Mouse (Mus musculus) limb, embryonic 11.5 days (tissue): ENCODE data around the gene Tmem94. TPM values are rescaled to one million over a fixed set of nuclear protein-coding genes. Genes with fewer than 3 reads are reported as not detected.

ENCODE experiments used
- ATAC-seq: fragments of 200-750 bp; cut with Nextera tagmentation; 2 replicates; pipeline ENCODE4 v1.8.0; 2017; ENCODE audit warnings: low read depth; ENCODE audit not compliant: insufficient number of reproducible peaks, low FRiP score, low TSS enrichment
- DNase-seq: peaks from one replicate; pipeline ENCODE4 v3.0.0-alpha.2; 2015; ENCODE audit warnings: low spot score
- H3K27ac ChIP-seq: fragments of 300-500 bp; sonication (generic); replicated peaks from 2 replicates; pipeline ENCODE4 v1.5.1; 2014; ENCODE audit warnings: low read depth, mild to moderate bottlenecking, low read length
- H3K27me3 ChIP-seq: fragments of 300-500 bp; sonication (generic); 2 replicates; pipeline ENCODE4 v1.6.1; 2014; ENCODE audit warnings: mild to moderate bottlenecking, low read length, mixed read lengths; ENCODE audit not compliant: control insufficient read depth, insufficient read depth
- H3K36me3 ChIP-seq: fragments of 300-500 bp; sonication (generic); 2 replicates; pipeline ENCODE4 v1.6.1; 2014; ENCODE audit warnings: mild to moderate bottlenecking, low read length, moderate library complexity, mixed read lengths; ENCODE audit not compliant: control insufficient read depth, insufficient read depth
- H3K4me1 ChIP-seq: fragments of 300-500 bp; sonication (generic); 2 replicates; pipeline ENCODE4 v1.6.1; 2014; ENCODE audit warnings: low read length, mixed read lengths; ENCODE audit not compliant: control insufficient read depth, insufficient read depth
- H3K4me2 ChIP-seq: fragments of 300-500 bp; sonication (generic); 2 replicates; pipeline ENCODE4 v1.6.1; 2014; ENCODE audit warnings: low read depth, mild to moderate bottlenecking, moderate library complexity; ENCODE audit not compliant: severe bottlenecking
- H3K4me3 ChIP-seq: fragments of 300-500 bp; sonication (generic); 2 replicates; pipeline ENCODE4 v1.5.1; 2014; ENCODE audit warnings: low read depth, low read length
- H3K9ac ChIP-seq: fragments of 300-500 bp; sonication (generic); 2 replicates; pipeline ENCODE4 v1.6.1; 2014; ENCODE audit warnings: mild to moderate bottlenecking, low read length
- H3K9me3 ChIP-seq: fragments of 300-500 bp; sonication (generic); 2 replicates; pipeline ENCODE4 v1.6.1; 2016; ENCODE audit warnings: low read length; ENCODE audit not compliant: control insufficient read depth
- WGBS: fragments of 180-500 bp; shearing (Covaris S2); extraction: QIAGEN DNeasy Blood & Tissue Kit; methylation state at CpG from one replicate; pipeline ENCODE4 v1.1.7; 2014; 5-methylcytosine and 5-hydroxymethylcytosine counted together
- polyA plus RNA-seq: library from polyadenylated mRNA; unstranded; fragments of >200 nt; fragmentation: Nextera tagmentation; extraction: Ambion mirVana; gene quantifications from 2 replicates; pipeline ENCODE4 v1.2.1, GENCODE M21; 2014

Tmem94 gene
- polyA plus RNA-seq, 1 experiment from 2014 or later, result 17.4 TPM

DNA sequence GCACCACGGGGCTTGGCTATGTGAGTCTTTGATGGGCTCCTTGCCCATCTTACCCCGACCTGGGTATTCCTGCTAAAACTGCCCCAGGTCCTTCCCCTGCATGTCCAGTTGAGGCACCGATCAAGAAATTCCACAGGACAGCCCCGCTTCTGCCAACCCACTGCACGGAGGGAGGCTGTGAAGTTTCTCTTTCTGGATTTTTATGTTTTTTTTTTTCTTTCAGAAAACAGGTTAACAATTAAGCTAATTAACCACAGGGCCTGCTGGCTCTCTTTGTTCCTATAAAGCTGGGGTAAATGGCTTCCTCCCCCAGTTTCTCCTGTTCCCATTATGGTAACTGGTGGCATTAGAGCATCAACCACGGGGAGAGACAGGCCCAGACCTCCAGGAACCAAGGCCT, 68.8 kb downstream of the Tmem94 start:
- no peak overlapping the region for H3K4me2 ChIP-seq
- no peaks in the 10 kb centered on the region for H3K27me3 ChIP-seq
- H3K9me3 ChIP-seq, result no peaks in the 10 kb centered on the region
- no peaks in the 10 kb centered on the region for H3K36me3 ChIP-seq
- H3K27ac ChIP-seq, result no peak overlapping the region
- WGBS, result 45% methylated on average over 6 of the region's 6 CpGs
- no peak for ATAC-seq
- peaks cover 51% of the 10 kb centered on the region for H3K4me1 ChIP-seq
- no peak overlapping the region for H3K9ac ChIP-seq
- no peak overlapping the region for H3K4me3 ChIP-seq
- DNase-seq, result no peak

- H3K4me1 ChIP-seq, result peaks cover 50% of the 10 kb centered on the region
- WGBS, result 58% methylated on average over 11 of the region's 11 CpGs
- no peak overlapping the region for H3K9ac ChIP-seq
- no peaks in the 10 kb centered on the region for H3K9me3 ChIP-seq
- H3K36me3 ChIP-seq, result no peaks in the 10 kb centered on the region
- ATAC-seq, result no peak
- no peak overlapping the region for H3K4me2 ChIP-seq
- no peak overlapping the region for H3K27ac ChIP-seq
- no peak overlapping the region for H3K4me3 ChIP-seq
- no peak for DNase-seq
- no peaks in the 10 kb centered on the region for H3K27me3 ChIP-seq
Observed at GRCm38 (mm10) chr11:115836656-115837395, 71.6 kb downstream of the Tmem94 start.

- WGBS, result 94% methylated on average over 22 of the region's 22 CpGs
- ATAC-seq, result no peak
Observed at GRCm38 (mm10) chr11:115837606-115838345, 72.5 kb downstream of the Tmem94 start.

GRCm38 (mm10) chr11:115838895-115839311, 73.7 kb downstream of the Tmem94 start:
- WGBS, result 51% methylated on average over 4 of the region's 4 CpGs
- H3K27ac ChIP-seq, result no peak overlapping the region
- H3K4me2 ChIP-seq, result no peak overlapping the region
- ATAC-seq (no peak), DNase-seq (no peak)
- H3K9ac ChIP-seq, result no peak overlapping the region
- no peak overlapping the region for H3K4me3 ChIP-seq
- no peaks in the 10 kb centered on the region for H3K36me3 ChIP-seq
- no peaks in the 10 kb centered on the region for H3K9me3 ChIP-seq
- peaks cover 36% of the 10 kb centered on the region for H3K4me1 ChIP-seq
- no peaks in the 10 kb centered on the region for H3K27me3 ChIP-seq

More at GRCm38 (mm10) chr11:115837606-115838345, 72.5 kb downstream of the Tmem94 start:
- H3K4me1 ChIP-seq, result peaks cover 47% of the 10 kb centered on the region
- H3K27ac ChIP-seq, result no peak overlapping the region
- H3K9ac ChIP-seq, result no peak overlapping the region
- no peaks in the 10 kb centered on the region for H3K27me3 ChIP-seq
- H3K4me3 ChIP-seq, result no peak overlapping the region
- no peak for DNase-seq
- no peaks in the 10 kb centered on the region for H3K36me3 ChIP-seq
- H3K4me2 ChIP-seq, result no peak overlapping the region
- no peaks in the 10 kb centered on the region for H3K9me3 ChIP-seq

DNA sequence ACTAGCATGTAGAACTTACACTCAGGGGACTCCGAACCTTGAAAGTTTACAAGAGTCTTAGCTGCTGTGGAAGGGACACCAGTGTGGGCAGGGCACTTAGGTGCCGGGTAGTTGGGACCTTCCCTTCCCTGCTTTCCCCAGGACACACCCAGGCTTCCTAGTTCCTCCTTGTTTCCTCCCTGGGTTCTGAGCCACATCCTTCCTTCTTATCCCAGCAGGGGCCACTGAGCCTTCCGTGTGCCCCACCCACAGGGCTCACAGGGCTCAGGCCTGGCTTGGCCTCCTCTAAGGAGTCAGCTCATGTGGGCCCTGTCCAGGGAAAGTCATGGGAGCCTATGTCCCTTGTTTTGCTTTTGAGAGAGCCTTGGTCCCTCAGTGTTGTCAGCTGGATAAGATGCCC, 74.5 kb downstream of the Tmem94 start:
- Histone ChIP-seq H3K4me2 (no peak overlapping the region), H3K4me3 (no peak overlapping the region), H3K4me1 (peaks cover 28% of the 10 kb centered on the region), H3K27ac (no peak overlapping the region), H3K9ac (0 out of 2 replicates have a peak overlapping the region, but pooled peaks have one; percentile 3), H3K9me3 (no peaks in the 10 kb centered on the region), H3K27me3 (no peaks in the 10 kb centered on the region), H3K36me3 (no peaks in the 10 kb centered on the region)
- DNase-seq (no peak), ATAC-seq (no peak)
- WGBS, result 72% methylated on average over 3 of the region's 3 CpGs

DNA sequence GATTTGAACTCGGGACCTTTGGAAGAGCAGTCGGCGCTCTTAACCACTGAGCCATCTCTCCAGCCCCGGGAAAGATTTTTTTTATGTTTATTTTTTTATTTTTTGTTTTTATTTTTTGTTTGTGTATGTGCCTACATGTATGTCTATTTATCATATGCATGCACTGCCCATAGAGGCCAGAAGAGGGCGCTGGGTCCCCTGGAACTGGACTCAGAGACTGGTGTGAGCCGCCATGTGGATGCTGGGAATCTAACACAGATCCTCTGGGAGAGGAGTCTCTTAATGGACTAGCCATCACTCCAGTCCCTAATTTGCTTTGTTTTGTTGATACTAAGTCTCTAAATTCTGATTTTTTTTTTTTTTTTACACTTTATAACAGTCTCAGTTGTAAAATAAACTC, 75.8 kb downstream of the Tmem94 start:
- H3K4me2 ChIP-seq, result no peak overlapping the region
- no peaks in the 10 kb centered on the region; the same call in 1 of the 2 replicates for H3K9me3 ChIP-seq
- no peak for ATAC-seq
- H3K4me1 ChIP-seq, result peaks cover 24% of the 10 kb centered on the region
- no peaks in the 10 kb centered on the region for H3K27me3 ChIP-seq
- no peak overlapping the region for H3K27ac ChIP-seq
- H3K9ac ChIP-seq, result no peak overlapping the region
- H3K4me3 ChIP-seq, result no peak overlapping the region
- WGBS, result 90% methylated on average over 6 of the region's 6 CpGs
- no peak for DNase-seq
- H3K36me3 ChIP-seq, result no peaks in the 10 kb centered on the region; the same call in 1 of the 2 replicates

DNA sequence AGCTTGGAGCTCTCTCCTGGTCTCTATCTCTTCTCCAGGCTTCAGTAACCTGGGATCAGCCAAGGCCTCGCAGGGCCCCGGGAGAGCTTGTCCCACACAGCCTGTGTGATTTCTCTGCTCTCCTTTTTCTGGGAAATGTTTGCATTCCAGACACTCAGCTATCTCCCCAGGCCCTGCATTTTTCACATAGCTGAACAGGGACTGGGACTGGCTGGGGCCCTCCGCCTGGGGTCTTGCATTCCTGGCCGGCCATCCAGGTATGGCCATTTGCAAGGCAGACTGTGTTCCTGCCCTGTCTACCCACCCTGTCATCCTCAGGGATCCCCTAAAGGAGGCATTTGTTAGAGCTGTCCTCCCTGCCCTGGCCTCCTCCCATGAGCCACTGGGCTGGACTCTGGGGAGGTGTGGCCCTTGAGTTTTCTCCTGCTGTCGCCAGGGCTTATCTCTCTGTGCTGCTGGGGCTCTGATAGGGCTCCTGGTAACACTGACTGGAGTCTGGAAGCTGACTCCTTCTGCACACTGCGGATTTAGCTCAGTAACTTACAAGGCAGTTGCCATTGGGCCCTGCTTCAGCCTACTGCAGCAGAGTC, 76.8 kb downstream of the Tmem94 start:
- H3K4me2 ChIP-seq, result no peak overlapping the region
- WGBS, result 24% methylated on average over 6 of the region's 6 CpGs
- H3K36me3 ChIP-seq, result no peaks in the 10 kb centered on the region; the same call in 1 of the 2 replicates
- H3K4me1 ChIP-seq, result peaks cover 24% of the 10 kb centered on the region
- no peaks in the 10 kb centered on the region; the same call in 1 of the 2 replicates for H3K9me3 ChIP-seq
- H3K27ac ChIP-seq, result peak overlapping the region; percentile 47; the same call in 1 of the 2 replicates
- no peak overlapping the region for H3K9ac ChIP-seq
- H3K4me3 ChIP-seq, result no peak overlapping the region
- DNase-seq, result peak; percentile 46
- no peaks in the 10 kb centered on the region for H3K27me3 ChIP-seq
- no peak for ATAC-seq

DNA sequence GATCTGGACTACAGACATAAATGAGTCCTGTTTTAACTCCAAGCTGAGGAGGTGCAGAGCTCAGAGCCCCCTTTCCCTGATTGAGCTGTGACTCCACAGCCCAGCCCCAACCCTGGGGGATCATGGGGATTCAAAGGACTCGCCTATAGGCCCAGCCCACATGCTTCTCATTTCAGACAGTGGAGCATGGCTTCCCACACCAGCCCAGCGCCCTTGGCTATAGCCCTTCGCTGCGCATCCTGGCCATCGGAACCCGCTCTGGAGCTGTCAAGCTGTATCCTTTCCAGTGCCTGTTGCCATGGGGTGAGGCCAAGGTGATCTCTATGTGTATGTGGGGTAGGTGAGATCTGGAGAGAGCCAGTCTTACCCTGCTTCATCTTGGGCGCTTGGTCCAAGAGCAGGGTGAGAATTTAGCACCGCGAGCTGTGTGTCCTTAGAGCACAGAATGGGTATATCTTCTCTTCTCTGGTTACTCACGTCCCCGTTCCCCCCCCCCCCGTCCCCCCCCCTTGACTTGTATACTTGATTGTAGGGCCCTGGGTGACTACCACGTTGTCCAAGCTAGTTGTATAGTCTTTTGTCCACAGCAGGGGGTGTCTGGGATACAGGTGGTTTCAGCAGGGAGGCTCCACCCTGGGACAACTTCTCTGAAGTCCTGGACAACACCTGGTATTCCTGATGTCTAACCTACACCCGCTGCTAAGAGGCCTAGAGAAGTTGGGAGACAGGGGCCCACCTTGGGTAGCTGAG, 78.1 kb downstream of the Tmem94 start:
- Histone ChIP-seq H3K4me3 (no peak overlapping the region), H3K27me3 (no peaks in the 10 kb centered on the region), H3K27ac (no peak overlapping the region), H3K4me2 (no peak overlapping the region), H3K36me3 (no peaks in the 10 kb centered on the region; the same call in 1 of the 2 replicates), H3K4me1 (peaks cover 24% of the 10 kb centered on the region), H3K9me3 (no peaks in the 10 kb centered on the region; the same call in 1 of the 2 replicates), H3K9ac (no peak overlapping the region)
- no peak for ATAC-seq
- WGBS, result 88% methylated on average over 11 of the region's 14 CpGs
- DNase-seq, result no peak
